Mouse (Mus musculus) frontal cortex, adult (tissue): ENCODE results near the gene Shisa4.

ENCODE experiments used
- ATAC-seq: cut with Nextera tagmentation; 2 replicates; pipeline ENCODE4 v1.9.2; 2017; ENCODE audit warnings: mild to moderate bottlenecking, moderate library complexity, mixed read lengths; ENCODE audit not compliant: low TSS enrichment

The Shisa4 gene

GRCm38 (mm10) chr1:135367005-135367404 is 8.0 kb downstream of the Shisa4 start:
- ATAC-seq, result peak; percentile 21; the same call in 1 of the 2 replicates

GRCm38 (mm10) chr1:135366380-135366779 is 8.7 kb downstream of the Shisa4 start:
- no peak for ATAC-seq

GRCm38 (mm10) chr1:135363446-135363845 is 11.6 kb downstream of the Shisa4 start:
- ATAC-seq, result no peak

- no peak for ATAC-seq
These were observed 12.9 kb downstream of the Shisa4 start for GRCm38 (mm10) chr1:135362115-135362514.

GRCm38 (mm10) chr1:135361491-135361890 is 13.5 kb downstream of the Shisa4 start:
- ATAC-seq, result no peak

- no peak for ATAC-seq
These were observed 16.0 kb downstream of the Shisa4 start for GRCm38 (mm10) chr1:135359071-135359470.

GRCm38 (mm10) chr1:135351953-135352352 is 23.1 kb downstream of the Shisa4 start:
- ATAC-seq, result no peak

GRCm38 (mm10) chr1:135347498-135348169 is 27.4 kb downstream of the Shisa4 start:
- ATAC-seq, result 0 out of 2 replicates have a peak, but pooled peaks have one; percentile 52

GRCm38 (mm10) chr1:135346891-135347290 is 28.1 kb downstream of the Shisa4 start:
- no peak for ATAC-seq

- ATAC-seq, result no peak
These were observed 31.0 kb downstream of the Shisa4 start for GRCm38 (mm10) chr1:135344026-135344425.

- ATAC-seq, result no peak
These were observed 33.1 kb downstream of the Shisa4 start for GRCm38 (mm10) chr1:135341947-135342346.

- ATAC-seq, result no peak
These were observed 44.5 kb downstream of the Shisa4 start for GRCm38 (mm10) chr1:135330578-135330977.

GRCm38 (mm10) chr1:135328368-135328767 is 46.7 kb downstream of the Shisa4 start:
- peak; percentile 88 for ATAC-seq

GRCm38 (mm10) chr1:135325934-135326333 is 49.1 kb downstream of the Shisa4 start:
- ATAC-seq, result no peak

- ATAC-seq, result no peak
These were observed 50.5 kb downstream of the Shisa4 start, which contains the start of gene Lmod1 for GRCm38 (mm10) chr1:135324571-135324970. Gene Lmod1, plus strand, starts transcription at chr1:135324807.

GRCm38 (mm10) chr1:135323367-135323901 is 51.6 kb downstream of the Shisa4 start:
- ATAC-seq, result no peak
